Mouse (Mus musculus) kidney, postnatal 0 days (tissue): ENCODE data around the gene Lin54. TPM values are rescaled to one million over a fixed set of nuclear protein-coding genes. Genes with fewer than 3 reads are reported as not detected.

ENCODE experiments used
- ATAC-seq: fragments of 200-750 bp; cut with Nextera tagmentation; replicated peaks from 2 replicates; pipeline ENCODE4 v1.8.0; 2017; ENCODE audit warnings: low read depth, moderate number of reproducible peaks, moderate TSS enrichment, moderate library complexity; ENCODE audit not compliant: low FRiP score
- DNase-seq: peaks from one replicate; pipeline ENCODE4 v3.0.0-alpha.2; 2016; ENCODE audit warnings: low spot score
- H3K27ac ChIP-seq: fragments of 300-500 bp; sonication (generic); 2 replicates; pipeline ENCODE4 v1.5.1; 2014; ENCODE audit warnings: mild to moderate bottlenecking
- H3K27me3 ChIP-seq: fragments of 300-500 bp; sonication (generic); 2 replicates; pipeline ENCODE4 v1.6.1; 2014; ENCODE audit warnings: low read length, mixed read lengths; ENCODE audit not compliant: insufficient read depth
- H3K36me3 ChIP-seq: fragments of 300-500 bp; sonication (generic); 2 replicates; pipeline ENCODE4 v1.6.1; 2014; ENCODE audit warnings: low read length, mixed read lengths; ENCODE audit not compliant: insufficient read depth
- H3K4me1 ChIP-seq: fragments of 300-500 bp; sonication (generic); replicated peaks from 2 replicates; pipeline ENCODE4 v1.6.1; 2014; ENCODE audit warnings: antibody characterized with exemption, low read length, mixed read lengths; ENCODE audit not compliant: insufficient read depth
- H3K4me2 ChIP-seq: fragments of 300-500 bp; sonication (generic); 2 replicates; pipeline ENCODE4 v1.6.1; 2014; ENCODE audit warnings: mild to moderate bottlenecking, low read length, moderate library complexity, mixed read lengths
- H3K4me3 ChIP-seq: fragments of 300-500 bp; sonication (generic); replicated peaks from 2 replicates; pipeline ENCODE4 v1.5.1; 2014; ENCODE audit warnings: low read depth, low read length
- H3K9ac ChIP-seq: fragments of 300-500 bp; sonication (generic); 2 replicates; pipeline ENCODE4 v1.6.1; 2014; ENCODE audit warnings: low read depth, low read length
- H3K9me3 ChIP-seq: fragments of 300-500 bp; sonication (generic); replicated peaks from 2 replicates; pipeline ENCODE4 v1.6.1; 2016; ENCODE audit warnings: low read length, inconsistent platforms, mixed read lengths
- CTCF ChIP-seq: IDR thresholded peaks from 2 replicates; pipeline ENCODE4 v1.5.1; 2016; ENCODE audit warnings: antibody characterized with exemption, low read depth, mild to moderate bottlenecking, moderate library complexity
- WGBS: fragments of 180-500 bp; shearing (Covaris S2); extraction: QIAGEN DNeasy Blood & Tissue Kit; methylation state at CpG from one replicate; pipeline ENCODE4 v1.1.7; 2014; 5-methylcytosine and 5-hydroxymethylcytosine counted together
- polyA plus RNA-seq: library from polyadenylated mRNA; unstranded; fragments of >200 nt; fragmentation: Nextera tagmentation; extraction: Ambion mirVana; gene quantifications from 2 replicates; pipeline ENCODE4 v1.2.1, GENCODE M21; 2015

Gene Lin54
- polyA plus RNA-seq, 1 experiment from 2014 or later, result 8.6 TPM

DNA sequence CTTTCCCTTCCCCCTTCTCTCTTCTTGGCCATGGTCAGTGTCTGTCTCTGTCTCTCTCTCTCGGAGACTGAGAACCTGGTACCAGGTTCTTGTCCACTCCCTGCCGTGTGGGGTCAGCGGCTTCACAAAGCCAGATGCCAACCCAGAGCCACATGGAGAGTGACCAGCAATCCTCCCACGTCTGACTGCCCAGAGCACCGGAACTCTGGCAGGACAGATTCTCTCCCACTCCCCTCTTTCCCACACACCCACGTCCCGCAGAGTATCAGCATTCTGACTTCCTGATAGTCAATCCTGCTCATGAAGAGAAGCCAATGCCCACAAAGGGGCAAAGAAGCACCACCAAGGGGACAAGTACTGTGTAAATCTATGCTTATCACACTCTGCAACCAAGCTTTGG lies 76.8 kb downstream of the Lin54 start:
- H3K4me2 ChIP-seq, result peak overlapping the region; percentile 29; the same call in 1 of the 2 replicates
- no peak for ATAC-seq
- H3K27me3 ChIP-seq, result no peaks in the 10 kb centered on the region
- no peak for TF ChIP-seq CTCF
- H3K4me3 ChIP-seq, result no peak overlapping the region
- WGBS, result 31% methylated on average over 7 of the region's 7 CpGs
- peaks cover 18% of the 10 kb centered on the region; the same call in 1 of the 2 replicates for H3K4me1 ChIP-seq
- peak overlapping the region; percentile 40; the same call in 1 of the 2 replicates for H3K9ac ChIP-seq
- no peak overlapping the region for H3K27ac ChIP-seq
- no peaks in the 10 kb centered on the region for H3K9me3 ChIP-seq
- peak; percentile 56 for DNase-seq
- H3K36me3 ChIP-seq, result peaks cover 36% of the 10 kb centered on the region

GRCm38 (mm10) chr5:100418861-100419260 lies 81.6 kb downstream of the Lin54 start:
- Histone ChIP-seq H3K9ac (no peak overlapping the region), H3K4me1 (peaks cover 10% of the 10 kb centered on the region; the same call in 1 of the 2 replicates), H3K4me2 (no peak overlapping the region), H3K27me3 (no peaks in the 10 kb centered on the region), H3K36me3 (peaks cover 31% of the 10 kb centered on the region), H3K4me3 (no peak overlapping the region), H3K9me3 (no peaks in the 10 kb centered on the region), H3K27ac (no peak overlapping the region)
- ATAC-seq (no peak), DNase-seq (no peak)
- TF ChIP-seq CTCF, result no peak
- WGBS, result 65% methylated on average over 4 of the region's 4 CpGs

DNA sequence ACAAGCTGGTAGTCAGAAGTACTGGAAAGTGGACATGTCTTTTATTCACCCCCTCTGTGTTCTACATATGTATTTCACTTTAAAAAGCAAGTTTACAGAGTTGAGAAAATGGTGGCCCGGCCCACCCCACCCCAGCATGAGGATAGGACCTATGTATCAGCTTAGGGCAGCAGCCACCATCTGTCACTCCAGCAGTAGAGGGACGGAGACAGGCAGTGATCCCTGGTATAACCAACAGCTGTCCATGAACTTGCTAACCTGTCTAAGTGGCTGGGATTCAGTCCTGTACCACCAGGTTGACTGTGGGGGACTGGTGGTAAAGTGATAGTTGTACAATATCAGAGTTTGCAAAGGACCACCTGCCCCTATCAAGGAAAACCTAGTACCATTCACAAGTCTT lies 82.4 kb downstream of the Lin54 start:
- Histone ChIP-seq H3K9me3 (no peaks in the 10 kb centered on the region), H3K4me2 (no peak overlapping the region), H3K36me3 (peaks cover 31% of the 10 kb centered on the region), H3K9ac (no peak overlapping the region), H3K4me1 (peaks cover 14% of the 10 kb centered on the region; the same call in 1 of the 2 replicates), H3K4me3 (no peak overlapping the region), H3K27me3 (no peaks in the 10 kb centered on the region), H3K27ac (no peak overlapping the region)
- ATAC-seq (no peak), DNase-seq (no peak)
- TF ChIP-seq CTCF, result no peak
- WGBS, result 77% methylated on average over 2 of the region's 2 CpGs

- TF ChIP-seq CTCF, result no peak; the same call in 1 of the 2 replicates
- peak within 1 kb of the TSS; percentile 91 for H3K27ac ChIP-seq
- DNase-seq (peak; percentile 98), ATAC-seq (peak; percentile 96)
- H3K36me3 ChIP-seq, result peaks cover 24% of the 10 kb centered on the region
- peaks cover 15% of the 10 kb centered on the region; the same call in 1 of the 2 replicates for H3K4me1 ChIP-seq
- peak within 1 kb of the TSS; percentile 65 for H3K4me2 ChIP-seq
- WGBS, result under 1% methylated on average over 74 of the region's 82 CpGs
- H3K4me3 ChIP-seq, result peak within 1 kb of the TSS; percentile 79
- no peaks in the 10 kb centered on the region for H3K27me3 ChIP-seq
- peak within 1 kb of the TSS; percentile 78 for H3K9ac ChIP-seq
- H3K9me3 ChIP-seq, result no peaks in the 10 kb centered on the region
These were observed 84.5 kb downstream of the Lin54 start, which contains the start of gene Sec31a for GRCm38 (mm10) chr5:100415761-100416590. TSS of gene Sec31a (minus strand) at chr5:100416234.

DNA sequence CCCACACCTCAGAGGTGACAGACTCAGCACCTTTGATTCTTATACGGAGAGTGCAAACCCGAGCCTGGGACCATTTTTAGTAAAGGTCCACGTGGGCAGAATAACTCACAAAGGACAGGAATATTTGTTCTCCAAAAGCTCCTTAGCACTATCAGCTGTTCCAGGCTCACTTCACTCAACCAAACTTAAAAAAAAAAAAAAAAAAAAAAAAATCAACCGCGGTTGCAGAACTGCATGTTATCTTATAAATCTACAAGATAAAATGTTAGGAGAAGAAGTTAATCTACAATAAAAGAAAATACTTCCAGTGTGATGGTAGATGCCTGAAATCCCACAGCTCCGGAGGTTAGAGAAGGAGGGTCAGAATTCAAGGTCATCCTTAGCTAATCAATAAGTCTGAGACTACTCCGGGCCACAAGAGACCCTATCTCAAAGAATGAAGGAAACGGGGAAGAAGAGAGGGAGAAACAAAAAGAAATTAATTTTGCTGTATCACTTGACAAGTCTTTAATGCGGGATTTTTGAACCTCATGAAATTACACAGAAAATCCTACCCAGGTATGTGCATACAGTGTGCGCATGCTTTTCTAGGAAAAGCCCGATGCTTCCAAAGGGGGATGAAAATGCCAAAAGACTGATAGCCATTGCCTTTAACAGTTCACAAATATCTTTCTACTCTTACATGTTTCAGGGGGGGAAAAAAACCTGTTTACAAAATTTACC lies 85.8 kb downstream of the Lin54 start:
- no peak for TF ChIP-seq CTCF
- Histone ChIP-seq H3K27ac (no peak overlapping the region), H3K4me2 (peak overlapping the region; percentile 65)

DNA sequence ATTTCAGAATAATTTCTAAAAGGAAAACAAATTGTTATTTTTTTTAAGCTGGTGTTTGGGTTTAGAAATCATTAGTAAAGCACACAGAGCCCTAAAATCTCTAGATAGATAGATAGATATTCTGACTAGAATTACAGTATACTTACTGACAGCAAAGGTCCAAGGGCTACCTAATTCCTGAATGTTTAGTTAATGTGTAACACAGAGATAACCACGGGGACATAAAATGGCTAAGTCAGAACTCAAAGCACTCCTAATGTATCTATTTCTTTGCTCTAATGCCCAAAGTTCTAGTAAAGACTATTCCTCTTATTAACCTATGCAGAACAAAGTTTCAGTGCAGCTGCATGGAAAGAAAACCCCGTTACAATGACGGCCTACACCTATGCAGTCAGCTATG lies 87.6 kb downstream of the Lin54 start:
- no peak for TF ChIP-seq CTCF
- no peak overlapping the region for H3K4me2 ChIP-seq
- no peak overlapping the region for H3K4me3 ChIP-seq
- WGBS, result 52% methylated on average over 3 of the region's 3 CpGs
- H3K9ac ChIP-seq, result no peak overlapping the region
- H3K4me1 ChIP-seq, result peaks cover 15% of the 10 kb centered on the region; the same call in 1 of the 2 replicates
- H3K27me3 ChIP-seq, result no peaks in the 10 kb centered on the region
- no peak for DNase-seq
- no peak for ATAC-seq
- peaks cover 3% of the 10 kb centered on the region; the same call in 1 of the 2 replicates for H3K36me3 ChIP-seq
- no peak overlapping the region for H3K27ac ChIP-seq
- H3K9me3 ChIP-seq, result no peaks in the 10 kb centered on the region

More for the DNA sequence above, 85.8 kb downstream of the Lin54 start:
- no peaks in the 10 kb centered on the region for H3K9me3 ChIP-seq
- WGBS, result 19% methylated on average over 11 of the region's 11 CpGs
- H3K4me3 ChIP-seq, result peak overlapping the region; percentile 79
- ATAC-seq (no peak), DNase-seq (no peak)
- peaks cover 15% of the 10 kb centered on the region for H3K36me3 ChIP-seq
- H3K4me1 ChIP-seq, result peaks cover 15% of the 10 kb centered on the region; the same call in 1 of the 2 replicates
- peak overlapping the region; percentile 45 for H3K9ac ChIP-seq
- H3K27me3 ChIP-seq, result no peaks in the 10 kb centered on the region
